In genomic region chr6:97178491-97179366, GRCm38 (mm10) we compare ENCODE assay signal across 8 mouse cellular contexts. TPM values are rescaled to one million over a fixed set of nuclear protein-coding genes. Genes with fewer than 3 reads are reported as not detected.
DNase-seq lines count a peak whose midpoint lies in the region; ATAC-seq and TF ChIP-seq lines count a peak whose summit lies in the region.

Tmf1 (minus strand) TSS chr6:97179122.

- H3K4me3 ChIP-seq in cortical plate, adult 2 months (ENCODE audit: insufficient read depth, low read length) = peak within 1 kb of the TSS; percentile 66

- DNase-seq in gastrocnemius, postnatal 10 days = peak; percentile 94
- DNase-seq in induced T-regulatory cell, adult 2 months (ENCODE audit: low read depth) = peak; percentile 98
- DNase-seq in left cerebral cortex, adult 9 months (ENCODE audit: low spot score in 2 of 2) = peak; percentile 86 to 95
- DNase-seq in right cerebral cortex, postnatal 14 days = peak; percentile 96
- DNase-seq in urinary bladder, postnatal 36 days (ENCODE audit: low spot score in 2 of 2) = peak; percentile 91 to 94

- no peak for TF ChIP-seq CTCF in cortical plate, adult 2 months (IDR thresholded peaks at IDR 0.05; ENCODE audit: extremely low read depth, insufficient read depth, low read length)

- peak within 1 kb of the TSS; percentile 96 for H3K27ac ChIP-seq in cortical plate, adult 2 months (ENCODE audit: insufficient read depth, low read length)

- ATAC-seq in activated CD4-positive, CD25-positive, alpha-beta regulatory T cell, adult 4 months = peak; percentile 95
- ATAC-seq in megakaryocyte progenitor cell, adult 5-6 weeks (replicated peaks; ENCODE audit: poor library complexity) = peak; percentile 95

- peak; percentile 91 for TF ChIP-seq POLR2A in cortical plate, adult 2 months (IDR thresholded peaks at IDR 0.05; ENCODE audit: extremely low read depth, insufficient read depth, low read length)

- no peaks in the 10 kb centered on the region; the same call in 1 of the 2 replicates for H3K4me1 ChIP-seq in cortical plate, adult 2 months (ENCODE audit: control insufficient read depth, insufficient read depth, low read length)

RNA-seq across cellular contexts. Expression of gene Tmf1, which starts in this region (rescaled TPM):
- 10 to 100 TPM; 39.4 to 50.8 TPM for polyA plus RNA-seq in activated CD4-positive, CD25-positive, alpha-beta regulatory T cell, adult 4 months (2017; shearing (Covaris generic))
- polyA plus RNA-seq in cortical plate, adult 2 months (2012; rRNA removed) = 9.4 and 9.9 TPM in 2 replicates
- total RNA-seq in gastrocnemius, postnatal 10 days (2021) = 10 to 100 TPM; 27.6 to 32.0 TPM
- total RNA-seq in megakaryocyte progenitor cell, adult 5-6 weeks (2015) = 16.5 and 20.0 TPM in 2 replicates
- 50.3 and 115 TPM in 2 replicates for total RNA-seq in megakaryocyte progenitor cell, adult 5-6 weeks (2017)

Comparison
In these comparisons a context has a peak if more than half of its experiments do, and no peak if none do; other contexts are left out.
1. Peak in every context shown above with its lines: DNase-seq, ATAC-seq, H3K4me3 ChIP-seq and H3K27ac ChIP-seq.